Mouse (Mus musculus) CH12.LX (cell line): ENCODE results near the gene Vti1a. TPM values are rescaled to one million over a fixed set of nuclear protein-coding genes. Genes with fewer than 3 reads are reported as not detected.

Experiments used
- DNase-seq: peaks from one replicate; pipeline ENCODE4 v3.0.0-alpha.2; 2013; ENCODE audit errors: extremely low read depth
- H3K27ac ChIP-seq: 2 replicates; pipeline ENCODE4 v1.5.1; 2012; ENCODE audit warnings: low read depth, mild to moderate bottlenecking, control low read depth, moderate library complexity; ENCODE audit not compliant: insufficient read depth
- H3K27me3 ChIP-seq: replicated peaks from 2 replicates; pipeline ENCODE3; 2012; ENCODE audit warnings: inconsistent platforms
- H3K36me3 ChIP-seq, 2 experiments: replicated peaks in 1 of 2; 2 replicates each; pipeline versions ENCODE3 to v1.6.1; 2012; ENCODE audit warnings: inconsistent platforms in 1 of 2, low read length in 1 of 2, mild to moderate bottlenecking in 1 of 2, mixed read lengths in 1 of 2, moderate library complexity in 1 of 2; ENCODE audit not compliant: control insufficient read depth in 1 of 2, insufficient read depth in 1 of 2
- H3K4me1 ChIP-seq, 2 experiments: 2 replicates each; pipeline ENCODE4 v1.6.1; 2012; ENCODE audit warnings: inconsistent platforms in 1 of 2, moderate library complexity in 1 of 2; ENCODE audit not compliant: insufficient read depth in 2 of 2, control insufficient read depth in 1 of 2
- H3K4me2 ChIP-seq: 2 replicates; pipeline ENCODE4 v1.6.1; 2012; ENCODE audit warnings: low read depth, mild to moderate bottlenecking, control low read depth; ENCODE audit not compliant: poor library complexity, insufficient read depth, severe bottlenecking
- H3K4me3 ChIP-seq, 3 experiments: fragments of 150-350 bp in 1 of 3; sonication (generic) in 1 of 3; replicated peaks in 1 of 3; 2 replicates each; pipeline versions ENCODE3 to v1.5.1; 2011 to 2012; ENCODE audit warnings: low read depth in 2 of 3, low read length in 2 of 3, mild to moderate bottlenecking in 2 of 3, moderate library complexity in 2 of 3, control low read depth in 1 of 3, improper control_type of control experiment in 1 of 3, inconsistent platforms in 1 of 3, mixed read lengths in 1 of 3; ENCODE audit not compliant: poor library complexity in 1 of 3
- H3K79me2 ChIP-seq: replicated peaks from 2 replicates; pipeline ENCODE4 v1.6.1; 2012; ENCODE audit warnings: mild to moderate bottlenecking, moderate library complexity; ENCODE audit not compliant: control insufficient read depth, poor library complexity, insufficient read depth, severe bottlenecking; ENCODE audit errors: extremely low read depth
- H3K9ac ChIP-seq: 2 replicates; pipeline ENCODE4 v1.6.1; 2012; ENCODE audit warnings: low read depth, mild to moderate bottlenecking, control low read depth, moderate library complexity; ENCODE audit not compliant: insufficient read depth
- H3K9me3 ChIP-seq: replicated peaks from 2 replicates; pipeline ENCODE3; 2012; ENCODE audit warnings: low read length, inconsistent platforms, mixed read lengths
- BHLHE40 ChIP-seq: IDR thresholded peaks from 2 replicates; pipeline ENCODE4 v1.6.1; 2011; ENCODE audit warnings: mild to moderate bottlenecking, low read depth, low read length, improper control_type of control experiment
- CHD1 ChIP-seq: IDR thresholded peaks from 2 replicates; pipeline ENCODE4 v1.6.1; 2012; ENCODE audit warnings: low read depth, low read length, improper control_type of control experiment, inconsistent platforms
- E2F4 ChIP-seq: IDR thresholded peaks from 2 replicates; pipeline ENCODE4 v1.6.1; 2011; ENCODE audit warnings: low read depth, low read length, improper control_type of control experiment; ENCODE audit not compliant: insufficient replicate concordance
- ELF1 ChIP-seq: IDR thresholded peaks from 2 replicates; pipeline ENCODE4 v1.6.1; 2014; ENCODE audit warnings: low read depth, mild to moderate bottlenecking, inconsistent platforms, low read length, improper control_type of control experiment
- ETS1 ChIP-seq: conservative IDR thresholded peaks from 2 replicates; pipeline ENCODE4 v1.6.1; 2012; ENCODE audit warnings: low read depth, mild to moderate bottlenecking, inconsistent platforms, low read length, improper control_type of control experiment, moderate library complexity
- JUN ChIP-seq: IDR thresholded peaks from 2 replicates; pipeline ENCODE4 v1.6.1; 2011; ENCODE audit warnings: low read depth, mild to moderate bottlenecking, low read length, improper control_type of control experiment, moderate library complexity; ENCODE audit not compliant: insufficient read depth
- MAFK ChIP-seq: IDR thresholded peaks from 2 replicates; pipeline ENCODE4 v1.6.1; 2011; ENCODE audit warnings: low read length, improper control_type of control experiment; ENCODE audit not compliant: insufficient replicate concordance
- MAX ChIP-seq: IDR thresholded peaks from 2 replicates; pipeline ENCODE4 v1.6.1; 2011; ENCODE audit warnings: low read length, improper control_type of control experiment
- MYC ChIP-seq: IDR thresholded peaks from 2 replicates; pipeline ENCODE4 v1.6.1; 2011; ENCODE audit warnings: low read depth, mild to moderate bottlenecking, improper control_type of control experiment, low read length
- NELFE ChIP-seq: IDR thresholded peaks from 2 replicates; pipeline ENCODE4 v1.6.1; 2011; ENCODE audit warnings: low read depth, low read length, improper control_type of control experiment
- NRF1 ChIP-seq: IDR thresholded peaks from 2 replicates; pipeline ENCODE4 v1.6.1; 2014; ENCODE audit warnings: low read depth, mild to moderate bottlenecking, inconsistent platforms, low read length, improper control_type of control experiment, moderate library complexity
- PAX5 ChIP-seq: IDR thresholded peaks from 2 replicates; pipeline ENCODE4 v1.6.1; 2012; ENCODE audit warnings: low read length, inconsistent platforms, mixed read lengths
- POLR2A ChIP-seq: IDR thresholded peaks from 2 replicates; pipeline ENCODE4 v1.6.1; 2011; ENCODE audit warnings: low read depth, mild to moderate bottlenecking, improper control_type of control experiment, low read length
- POLR2AphosphoS2 ChIP-seq: IDR thresholded peaks from 2 replicates; pipeline ENCODE4 v1.6.1; 2011; ENCODE audit warnings: low read depth, low read length, improper control_type of control experiment
- RAD21 ChIP-seq: IDR thresholded peaks from 2 replicates; pipeline ENCODE4 v1.6.1; 2011; ENCODE audit warnings: low read depth, mild to moderate bottlenecking, low read length, improper control_type of control experiment, moderate library complexity
- RCOR1 ChIP-seq: conservative IDR thresholded peaks from 2 replicates; pipeline ENCODE4 v1.6.1; 2012; ENCODE audit warnings: low read depth, mild to moderate bottlenecking, inconsistent platforms, low read length, improper control_type of control experiment
- SIN3A ChIP-seq: IDR thresholded peaks from 2 replicates; pipeline ENCODE4 v1.6.1; 2012; ENCODE audit warnings: low read length, improper control_type of control experiment, inconsistent platforms
- SMC3 ChIP-seq: IDR thresholded peaks from 2 replicates; pipeline ENCODE4 v1.6.1; 2011; ENCODE audit warnings: low read depth, low read length, improper control_type of control experiment
- TBP ChIP-seq: conservative IDR thresholded peaks from 2 replicates; pipeline ENCODE4 v1.6.1; 2011; ENCODE audit warnings: low read depth, low read length, improper control_type of control experiment
- TCF12 ChIP-seq: IDR thresholded peaks from 2 replicates; pipeline ENCODE4 v1.6.1; 2014; ENCODE audit warnings: low read depth, mild to moderate bottlenecking, inconsistent platforms, low read length, improper control_type of control experiment
- UBTF ChIP-seq: IDR thresholded peaks from 2 replicates; pipeline ENCODE4 v1.6.1; 2012; ENCODE audit warnings: low read depth, mild to moderate bottlenecking, inconsistent platforms, low read length, improper control_type of control experiment, moderate library complexity
- USF1 ChIP-seq: IDR thresholded peaks from 2 replicates; pipeline ENCODE4 v1.6.1; 2014; ENCODE audit warnings: low read depth, mild to moderate bottlenecking, inconsistent platforms, low read length, improper control_type of control experiment
- USF2 ChIP-seq: conservative IDR thresholded peaks from 2 replicates; pipeline ENCODE4 v1.6.1; 2011; ENCODE audit warnings: low read depth, low read length, improper control_type of control experiment
- ZKSCAN1 ChIP-seq: IDR thresholded peaks from 2 replicates; pipeline ENCODE4 v1.6.1; 2012; ENCODE audit warnings: low read depth, inconsistent platforms, low read length, improper control_type of control experiment, borderline replicate concordance
- ZMIZ1 ChIP-seq: IDR thresholded peaks from 2 replicates; pipeline ENCODE4 v1.6.1; 2012; ENCODE audit warnings: low read depth, mild to moderate bottlenecking, inconsistent platforms, low read length, improper control_type of control experiment
- dilution Hi-C: fragments of 300-500 bp; cut with MboI; formaldehyde crosslinking; loops from 2 replicates; pipeline ENCODE4 v1.14.3; 2020; ENCODE audit warnings: low sequenced_read_pairs; ENCODE audit not compliant: extremely low pct_unique_long_range_greater_than_20kb, extremely low pct_ligation_motif_present
- in situ Hi-C: fragments of 300-500 bp; cut with MboI; formaldehyde crosslinking; loops from 3 replicates; pipeline ENCODE4 v1.14.3; 2019; ENCODE audit warnings: low sequenced_read_pairs, low pct_ligation_motif_present, low pct_unique_long_range_greater_than_20kb, mixed read lengths
- polyA plus RNA-seq: library from polyadenylated mRNA; unstranded; fragments of >175 nt; gene quantifications from 2 replicates; pipeline ENCODE4 v1.2.1, GENCODE M21; 2012; ENCODE audit warnings: low read depth; ENCODE audit not compliant: insufficient read length
- total RNA-seq, 2 experiments: library from RNA; depleted of rRNA; stranded (reverse); fragments of 300-350 nt in 1 of 2; fragments of >200 nt in 1 of 2; gene quantifications; 2 replicates each; pipeline ENCODE4 v1.2.3; 2012 to 2014

The Vti1a gene
- total and polyA plus RNA-seq, 3 experiments: 22.3 to 27.6 (median 23.5) TPM

- no peak overlapping the region for H3K9ac ChIP-seq
- H3K79me2 ChIP-seq: no peaks in the 10 kb centered on the region
- no peaks in the 10 kb centered on the region for H3K27me3 ChIP-seq
- peaks cover 64 to 78% of the 10 kb centered on the region in 2 experiments for H3K36me3 ChIP-seq
- no peak overlapping the region for H3K27ac ChIP-seq
- in situ Hi-C loops: loop anchor here (5.0 kb wide), 1 partner anchor 39 kb away; no protein-coding TSS in a partner anchor
- H3K9me3 ChIP-seq: no peaks in the 10 kb centered on the region
- peaks cover 31 to 91% of the 10 kb centered on the region in 2 experiments for H3K4me1 ChIP-seq
- DNase-seq: no peak
- no peak overlapping the region for H3K4me3 ChIP-seq
- TF ChIP-seq BHLHE40 (no peak), E2F4 (no peak), NELFE (no peak), MYC (no peak), ZMIZ1 (0 out of 2 replicates have a peak, but pooled peaks have one; percentile 26), TCF12 (no peak), RAD21 (no peak), NRF1 (no peak), ELF1 (no peak), UBTF (no peak), POLR2AphosphoS2 (0 out of 2 replicates have a peak, but pooled peaks have one; percentile 23), SIN3A (no peak), ZKSCAN1 (no peak), RCOR1 (no peak), TBP (no peak)
- TF ChIP-seq, all 38 proteins: peak for 2
- dilution Hi-C loops: no loop called here
- no peak overlapping the region for H3K4me2 ChIP-seq
These were observed 19.8 kb upstream of the Vti1a start for GRCm38 (mm10) chr19:55296301-55296700.

DNA sequence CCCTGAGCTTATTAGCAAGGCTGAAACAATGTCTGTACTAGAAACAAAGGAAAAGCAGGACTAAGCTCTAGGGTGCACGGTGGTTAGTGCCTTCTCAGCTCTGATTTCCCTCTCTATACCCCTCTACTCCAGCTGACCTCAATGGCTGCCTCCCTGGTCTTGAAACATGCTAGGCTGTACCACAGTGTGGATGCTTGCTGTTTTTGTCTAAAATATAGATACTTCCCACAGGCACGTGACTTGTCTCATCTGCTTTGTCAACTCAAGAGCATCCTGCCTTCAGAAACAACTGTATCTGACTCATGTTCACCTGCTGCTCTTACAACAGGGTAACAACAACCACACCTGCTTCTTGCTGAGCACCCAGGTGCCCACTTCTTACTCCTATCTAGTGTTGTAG is 18.6 kb upstream of the Vti1a start:
- no peaks in the 10 kb centered on the region; the same call in 1 of the 2 replicates for H3K79me2 ChIP-seq
- dilution Hi-C loops: no loop called here

More for the DNA sequence above, 18.6 kb upstream of the Vti1a start:
- Histone ChIP-seq H3K4me2 (no peak overlapping the region), H3K9me3 (no peaks in the 10 kb centered on the region), H3K9ac (no peak overlapping the region), H3K36me3 (peaks cover 64 to 83% of the 10 kb centered on the region in 2 experiments), H3K4me3 (no peak overlapping the region), H3K4me1 (peaks cover 31 to 91% of the 10 kb centered on the region in 2 experiments), H3K27me3 (no peaks in the 10 kb centered on the region), H3K27ac (peak overlapping the region; percentile 3; the same call in 1 of the 2 replicates)
- TF ChIP-seq ETS1 (peak; percentile 24; the same call in 1 of the 2 replicates), RAD21 (no peak), CHD1 (no peak), MAFK (no peak), MYC (no peak), MAX (no peak), POLR2A (no peak), PAX5 (no peak), USF1 (peak; percentile 7; the same call in 1 of the 2 replicates), TCF12 (peak; percentile 14; the same call in 1 of the 2 replicates), SMC3 (no peak), USF2 (0 out of 2 replicates have a peak, but pooled peaks have one; percentile 10), JUN (no peak), BHLHE40 (peak; percentile 80)
- in situ Hi-C loops: loop anchor here (5.0 kb wide), 1 partner anchor 40 kb away; no protein-coding TSS in a partner anchor
- no peak for DNase-seq
